Mouse (Mus musculus) megakaryocyte-erythroid progenitor cell, adult 5 weeks (primary cell): ENCODE measurements around the gene Grip2. TPM values are rescaled to one million over a fixed set of nuclear protein-coding genes. Genes with fewer than 3 reads are reported as not detected.

Experiments
- polyA plus RNA-seq: library from polyadenylated mRNA; stranded (reverse); fragments of >175 nt; gene quantifications from 2 replicates; pipeline ENCODE4 v1.2.3, GENCODE M21; 2012

Grip2 gene
- not detected in 2 replicates for polyA plus RNA-seq

GRCm38 (mm10) chr6:91827016-91827570, at the start of gene Grip2:
Gene Grip2, minus strand, starts transcription at chr6:91827250.

Other genes starting within 250 kb of the Grip2 start
- gene Slc6a6, start 143.2 kb downstream of the Grip2 start, polyA plus RNA-seq = 23.9 and 28.0 TPM in 2 replicates
- 15.1 and 18.2 TPM in 2 replicates for gene Ccdc174, start 50.8 kb upstream of the Grip2 start, polyA plus RNA-seq
- gene 4930590J08Rik, start 75.6 kb upstream of the Grip2 start, polyA plus RNA-seq = not detected in 2 replicates
- 0.34 and 0.65 TPM in 2 replicates for gene Fgd5, start 151.6 kb upstream of the Grip2 start, polyA plus RNA-seq